Mouse (Mus musculus): ENCODE measurements around the gene Tap2.

DNA sequence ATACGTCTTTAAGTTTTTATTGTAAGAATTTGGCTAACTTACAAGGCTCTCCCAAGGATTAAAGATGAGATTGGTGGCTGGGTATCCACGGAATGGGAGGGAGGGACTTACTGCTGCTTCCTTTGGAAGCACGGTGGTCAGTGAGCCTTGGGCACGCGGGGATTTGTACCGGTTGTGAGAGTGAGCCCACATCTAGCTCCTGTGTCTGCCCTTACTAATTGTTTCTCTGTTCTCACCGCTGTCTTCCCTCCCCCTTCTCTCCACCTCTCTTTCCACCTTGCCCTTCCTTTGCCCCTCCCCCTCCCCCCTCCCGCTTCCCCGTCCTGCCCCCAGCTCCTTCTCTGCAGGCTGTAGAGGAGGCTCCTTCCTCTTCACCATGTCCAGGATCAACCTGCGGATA lies 5.1 kb downstream of the Tap2 start:
- TF ChIP-seq CTCF (IDR thresholded peaks at IDR 0.05; ENCODE audit: low read depth) (no peak), EP300 (optimal IDR thresholded peaks at IDR 0.05) (no peak)

Measured in stomach, postnatal 0 days (tissue).